In genomic region chr17:48090305-48090704, GRCm38 (mm10) we compare ENCODE assay signal across 34 mouse cellular contexts. TPM values are rescaled to one million over a fixed set of nuclear protein-coding genes. Genes with fewer than 3 reads are reported as not detected.
A peak's percentile ranks its signal among the peaks of the same experiment; 100 is the strongest.
DNase-seq lines count a peak whose midpoint lies in the region; ATAC-seq and TF ChIP-seq lines count a peak whose summit lies in the region.
"Had no signal": no experiment of that assay in that cellular context is flagged by ENCODE, and none has a peak within 500 bp of the region (broad histone marks: within the 10 kb centered on the region; RNA-seq: fewer than 3 reads in every experiment).

No protein-coding gene starts in this region.

- no peak overlapping the region for H3K9ac ChIP-seq in forebrain, embryonic 12.5 days
- no peak overlapping the region for H3K9ac ChIP-seq in forebrain, embryonic 11.5 days (ENCODE audit: low read length)
- H3K9ac ChIP-seq in hindbrain, postnatal 0 days (replicated peaks; ENCODE audit: low read length): no peak overlapping the region
- H3K9ac ChIP-seq in kidney, embryonic 15.5 days: no peak overlapping the region
- H3K9ac ChIP-seq: intestine, embryonic 15.5 days; limb, embryonic 13.5 days; liver, embryonic 12.5 days; midbrain, embryonic 12.5 days; neural tube, embryonic 15.5 days had no signal

- ATAC-seq in forebrain, embryonic 12.5 days (ENCODE audit: low FRiP score): 0 out of 2 replicates have a peak, but pooled peaks have one; percentile 36
- ATAC-seq in forebrain, embryonic 11.5 days (replicated peaks; ENCODE audit: low FRiP score): no peak
- peak; percentile 66 for ATAC-seq in hindbrain, postnatal 0 days
- no peak for ATAC-seq in kidney, embryonic 15.5 days (replicated peaks; ENCODE audit: low FRiP score)
- ATAC-seq: intestine, embryonic 15.5 days; liver, embryonic 12.5 days had no signal

- no peak overlapping the region for H3K4me3 ChIP-seq in forebrain, embryonic 12.5 days (replicated peaks)
- H3K4me3 ChIP-seq in forebrain, embryonic 11.5 days (ENCODE audit: low read depth, low read length): no peak overlapping the region
- H3K4me3 ChIP-seq in hindbrain, postnatal 0 days (ENCODE audit: low read length): no peak overlapping the region
- no peak overlapping the region for H3K4me3 ChIP-seq in kidney, embryonic 15.5 days (replicated peaks)
- H3K4me3 ChIP-seq: forebrain, embryonic 10.5 days; heart, embryonic 10.5 days; intestine, embryonic 15.5 days; limb, embryonic 13.5 days; liver, embryonic 12.5 days; midbrain, embryonic 12.5 days; neural tube, embryonic 15.5 days had no signal

- DNase-seq in forebrain, embryonic 11.5 days (ENCODE audit: low spot score): no peak
- peak; percentile 80 for DNase-seq in left cerebral cortex, postnatal 4 days
- DNase-seq in left cerebral cortex, adult 11 months (ENCODE audit: low spot score): no peak
- DNase-seq in hindbrain, postnatal 0 days (ENCODE audit: low spot score): peak; percentile 69
- peak; percentile 37 for DNase-seq in retina, postnatal 1 day
- DNase-seq: adrenal gland, adult 8-10 months; cerebellum, adult 8-10 months; kidney, adult 8-10 months; kidney, postnatal 36 days; layer of hippocampus, postnatal 36 days; lung, adult 18-20 months; lung, postnatal 10 days had no signal

- no peak for TF ChIP-seq CTCF in hindbrain, postnatal 0 days (IDR thresholded peaks at IDR 0.05; ENCODE audit: low read depth)

- peaks cover 8% of the 10 kb centered on the region; the same call in 1 of the 2 replicates for H3K4me1 ChIP-seq in forebrain, embryonic 12.5 days
- peaks cover 2% of the 10 kb centered on the region; the same call in 1 of the 2 replicates for H3K4me1 ChIP-seq in forebrain, embryonic 11.5 days (replicated peaks; ENCODE audit: control insufficient read depth, insufficient read depth, low read length)
- no peaks in the 10 kb centered on the region; the same call in 1 of the 2 replicates for H3K4me1 ChIP-seq in hindbrain, postnatal 0 days (ENCODE audit: insufficient read depth, low read length)
- H3K4me1 ChIP-seq in kidney, embryonic 15.5 days: peaks cover 8% of the 10 kb centered on the region
- H3K4me1 ChIP-seq: liver, embryonic 12.5 days had no signal

- H3K36me3 ChIP-seq in forebrain, embryonic 12.5 days (replicated peaks): no peaks in the 10 kb centered on the region
- no peaks in the 10 kb centered on the region for H3K36me3 ChIP-seq in forebrain, embryonic 11.5 days (ENCODE audit: control insufficient read depth, insufficient read depth, low read length)
- no peaks in the 10 kb centered on the region for H3K36me3 ChIP-seq in hindbrain, postnatal 0 days (ENCODE audit: insufficient read depth, low read length)
- H3K36me3 ChIP-seq in kidney, embryonic 15.5 days: no peaks in the 10 kb centered on the region
- H3K36me3 ChIP-seq: forebrain, embryonic 10.5 days; heart, embryonic 10.5 days; intestine, embryonic 15.5 days; limb, embryonic 13.5 days; liver, embryonic 12.5 days; midbrain, embryonic 12.5 days; neural tube, embryonic 15.5 days had no signal

- no peak overlapping the region for H3K27ac ChIP-seq in forebrain, embryonic 12.5 days
- H3K27ac ChIP-seq in forebrain, embryonic 11.5 days (ENCODE audit: low read depth, low read length): no peak overlapping the region
- no peak overlapping the region for H3K27ac ChIP-seq in hindbrain, postnatal 0 days
- H3K27ac ChIP-seq in kidney, embryonic 15.5 days: no peak overlapping the region
- H3K27ac ChIP-seq: forebrain, embryonic 10.5 days; heart, embryonic 10.5 days; intestine, embryonic 15.5 days; limb, embryonic 13.5 days; liver, embryonic 12.5 days; midbrain, embryonic 12.5 days; neural tube, embryonic 15.5 days had no signal

- intact Hi-C loops in left cerebral cortex, postnatal 4 days (cut with DNase I): no loop called here

- H3K9me3 ChIP-seq in forebrain, embryonic 12.5 days: 0 out of 2 replicates have a peak, but pooled peaks cover 4% of the 10 kb centered on the region
- peaks cover 4% of the 10 kb centered on the region; the same call in 1 of the 2 replicates for H3K9me3 ChIP-seq in forebrain, embryonic 11.5 days (ENCODE audit: control insufficient read depth, low read length)
- no peaks in the 10 kb centered on the region for H3K9me3 ChIP-seq in hindbrain, postnatal 0 days (ENCODE audit: low read length)
- H3K9me3 ChIP-seq in kidney, embryonic 15.5 days (replicated peaks): peaks cover 4% of the 10 kb centered on the region; the same call in 1 of the 2 replicates
- H3K9me3 ChIP-seq: heart, embryonic 10.5 days; neural tube, embryonic 15.5 days had no signal

- H3K27me3 ChIP-seq in forebrain, embryonic 12.5 days: peaks cover 28% of the 10 kb centered on the region
- H3K27me3 ChIP-seq in forebrain, embryonic 11.5 days (ENCODE audit: control insufficient read depth, insufficient read depth, low read length): peaks cover 17% of the 10 kb centered on the region
- H3K27me3 ChIP-seq in hindbrain, postnatal 0 days (ENCODE audit: insufficient read depth, low read length): 0 out of 2 replicates have a peak, but pooled peaks cover 3% of the 10 kb centered on the region
- H3K27me3 ChIP-seq in kidney, embryonic 15.5 days: peaks cover 23% of the 10 kb centered on the region

- WGBS in forebrain, embryonic 12.5 days: 73% methylated on average over 12 of the region's 12 CpGs
- WGBS in forebrain, embryonic 11.5 days: 83% methylated on average over 12 of the region's 12 CpGs
- WGBS in hindbrain, postnatal 0 days: 34% methylated on average over 12 of the region's 12 CpGs
- 68% methylated on average over 12 of the region's 12 CpGs for WGBS in kidney, embryonic 15.5 days

- H3K4me2 ChIP-seq in forebrain, embryonic 12.5 days: no peak overlapping the region
- no peak overlapping the region for H3K4me2 ChIP-seq in forebrain, embryonic 11.5 days (ENCODE audit: low read depth, low read length, severe bottlenecking)
- H3K4me2 ChIP-seq in hindbrain, postnatal 0 days (ENCODE audit: low read depth, low read length): no peak overlapping the region
- H3K4me2 ChIP-seq in kidney, embryonic 15.5 days: no peak overlapping the region
- H3K4me2 ChIP-seq: intestine, embryonic 15.5 days; limb, embryonic 13.5 days; liver, embryonic 12.5 days; midbrain, embryonic 12.5 days; neural tube, embryonic 15.5 days had no signal

RNA-seq across cellular contexts. Expression of gene 1700067P10Rik, which starts 1.2 kb away (rescaled TPM):
- not detected in 2 replicates for polyA plus RNA-seq in forebrain, embryonic 12.5 days (2016; fragmentation: Nextera tagmentation; extraction: Ambion mirVana)
- polyA plus RNA-seq in forebrain, embryonic 11.5 days (2014; fragmentation: Nextera tagmentation; extraction: Ambion mirVana): not detected in 2 replicates
- not detected for total RNA-seq in left cerebral cortex, postnatal 4 days (2021)
- total RNA-seq in hindbrain, postnatal 0 days (2014; rRNA removed): not detected in 2 replicates
- polyA plus RNA-seq in hindbrain, postnatal 0 days (2015; fragmentation: Nextera tagmentation; extraction: Ambion mirVana): 0.16 TPM in 1 of 2 replicates, not detected in the other
- not detected in 2 replicates for polyA plus RNA-seq in kidney, embryonic 15.5 days (2015; fragmentation: Nextera tagmentation; extraction: Ambion mirVana)
- total RNA-seq: adrenal gland, adult 8-10 months; common myeloid progenitor, adult 5-6 weeks; ES-E14; gastrocnemius, adult 8-10 months; hematopoietic stem cell, adult 5-6 weeks; layer of hippocampus, adult 8-10 months; layer of hippocampus, postnatal 36 days; left cerebral cortex, postnatal 14 days had no signal
- polyA plus RNA-seq: embryonic facial prominence, embryonic 11.5 days; forebrain, embryonic 10.5 days; heart, embryonic 10.5 days; heart, embryonic 16.5 days; intestine, embryonic 15.5 days; limb, embryonic 13.5 days; liver, embryonic 12.5 days; midbrain, embryonic 12.5 days; neural tube, embryonic 15.5 days; small intestine, adult 2 months; stomach, embryonic 16.5 days; thymus, postnatal 0 days had no signal

RNA-seq across cellular contexts. Expression of gene 1700122O11Rik, which starts 52.2 kb away (rescaled TPM):
- not detected in 2 replicates for polyA plus RNA-seq in forebrain, embryonic 12.5 days (2016; fragmentation: Nextera tagmentation; extraction: Ambion mirVana)
- polyA plus RNA-seq in forebrain, embryonic 11.5 days (2014; fragmentation: Nextera tagmentation; extraction: Ambion mirVana): not detected in 2 replicates
- not detected for total RNA-seq in left cerebral cortex, postnatal 4 days (2021)
- not detected in 2 replicates for total RNA-seq in hindbrain, postnatal 0 days (2014; rRNA removed)
- polyA plus RNA-seq in hindbrain, postnatal 0 days (2015; fragmentation: Nextera tagmentation; extraction: Ambion mirVana): not detected in 2 replicates
- not detected in 2 replicates for polyA plus RNA-seq in kidney, embryonic 15.5 days (2015; fragmentation: Nextera tagmentation; extraction: Ambion mirVana)
- total RNA-seq: common myeloid progenitor, adult 5-6 weeks; ES-E14; gastrocnemius, adult 8-10 months; hematopoietic stem cell, adult 5-6 weeks; layer of hippocampus, adult 8-10 months; layer of hippocampus, postnatal 36 days; left cerebral cortex, postnatal 14 days had no signal
- polyA plus RNA-seq: embryonic facial prominence, embryonic 11.5 days; forebrain, embryonic 10.5 days; frontal cortex, adult 2 months; gonadal fat pad, adult 2 months; heart, embryonic 10.5 days; heart, embryonic 16.5 days; intestine, embryonic 15.5 days; limb, embryonic 13.5 days; liver, embryonic 12.5 days; midbrain, embryonic 12.5 days; neural tube, embryonic 15.5 days; small intestine, adult 2 months; stomach, embryonic 16.5 days; thymus, postnatal 0 days had no signal

RNA-seq across cellular contexts. Expression of gene 9830107B12Rik, which starts 55.8 kb away (rescaled TPM):
- not detected in 2 replicates for polyA plus RNA-seq in forebrain, embryonic 12.5 days (2016; fragmentation: Nextera tagmentation; extraction: Ambion mirVana)
- polyA plus RNA-seq in forebrain, embryonic 11.5 days (2014; fragmentation: Nextera tagmentation; extraction: Ambion mirVana): not detected in 2 replicates
- not detected for total RNA-seq in left cerebral cortex, postnatal 4 days (2021)
- total RNA-seq in hindbrain, postnatal 0 days (2014; rRNA removed): not detected in 2 replicates
- not detected in 2 replicates for polyA plus RNA-seq in hindbrain, postnatal 0 days (2015; fragmentation: Nextera tagmentation; extraction: Ambion mirVana)
- polyA plus RNA-seq in kidney, embryonic 15.5 days (2015; fragmentation: Nextera tagmentation; extraction: Ambion mirVana): not detected in 2 replicates
- total RNA-seq: ES-E14; gastrocnemius, adult 8-10 months; layer of hippocampus, adult 8-10 months; layer of hippocampus, postnatal 36 days; left cerebral cortex, postnatal 14 days had no signal
- polyA plus RNA-seq: embryonic facial prominence, embryonic 11.5 days; forebrain, embryonic 10.5 days; frontal cortex, adult 2 months; gonadal fat pad, adult 2 months; heart, embryonic 10.5 days; heart, embryonic 16.5 days; limb, embryonic 13.5 days; liver, embryonic 12.5 days; thymus, postnatal 0 days had no signal

Comparison
In these comparisons a context has a peak if more than half of its experiments do, and no peak if none do; other contexts are left out.
1. ATAC-seq: peak in forebrain, embryonic 12.5 days (single experiment) and hindbrain, postnatal 0 days (single experiment); none in forebrain, embryonic 11.5 days (single experiment) and kidney, embryonic 15.5 days (single experiment).
2. DNase-seq: peak in left cerebral cortex, postnatal 4 days (single experiment), hindbrain, postnatal 0 days (single experiment) and retina, postnatal 1 day (single experiment); none in forebrain, embryonic 11.5 days (single experiment) and left cerebral cortex, adult 11 months (single experiment).